Mouse (Mus musculus): ENCODE results near the gene Pitx3. TPM values are rescaled to one million over a fixed set of nuclear protein-coding genes. Genes with fewer than 3 reads are reported as not detected.
"Not testable (repeated sequence)": the region's sequence is repeated elsewhere in the genome, so short reads cannot be mapped to it uniquely, and the experiment has no call there.

The Pitx3 gene
- polyA plus RNA-seq, 2 experiments, result not detected

DNA sequence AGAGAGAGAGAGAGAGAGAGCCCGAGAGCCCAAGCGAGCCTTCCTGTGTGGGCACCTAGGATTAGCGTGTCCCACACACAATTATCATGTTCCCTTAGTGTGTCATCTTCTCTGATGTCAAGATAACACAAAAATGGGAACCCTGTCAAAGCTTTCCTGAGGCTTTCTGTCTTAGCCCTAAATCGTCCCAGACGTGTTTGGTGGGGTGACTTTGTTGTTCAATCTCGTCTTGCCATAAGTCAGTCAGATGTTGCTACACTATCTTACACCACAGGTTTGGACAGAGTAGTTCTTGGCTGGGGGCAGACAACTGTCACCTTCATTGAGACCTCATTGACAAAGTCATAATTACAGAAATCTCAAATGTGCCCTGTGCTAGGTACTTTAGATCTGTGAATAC is 15.5 kb downstream of the Pitx3 start:
- Histone ChIP-seq H3K9ac (replicated peaks) (no peak overlapping the region), H3K27ac (no peak overlapping the region), H3K27me3 (ENCODE audit: control insufficient read depth, insufficient read depth, low read length) (peaks cover 72% of the 10 kb centered on the region), H3K9me3 (ENCODE audit: control insufficient read depth, low read length) (no peaks in the 10 kb centered on the region), H3K36me3 (replicated peaks; ENCODE audit: control insufficient read depth, insufficient read depth, low read depth) (no peaks in the 10 kb centered on the region), H3K4me3 (ENCODE audit: insufficient read depth in 1 of 2, low read depth in 2 of 2, low read length in 2 of 2) (no peak overlapping the region), H3K4me1 (replicated peaks; ENCODE audit: control insufficient read depth in 2 of 2, insufficient read depth in 2 of 2, low read length in 1 of 2) (peaks cover 4 to 8% of the 10 kb centered on the region in 2 experiments), H3K4me2 (ENCODE audit: low read depth) (no peak overlapping the region)
- ATAC-seq (ENCODE audit: insufficient read depth), result no peak
- no peak for DNase-seq (ENCODE audit: low read depth in 3 of 3, low spot score in 3 of 3)
- WGBS (ENCODE audit: insufficient replicate concordance), result 20% methylated on average over 6 of the region's 6 CpGs
- TF ChIP-seq CTCF (IDR thresholded peaks at IDR 0.05; ENCODE audit: low read depth) (no peak), EP300 (IDR thresholded peaks at IDR 0.05; ENCODE audit: low read depth) (no peak)

- no peak for TF ChIP-seq CTCF (IDR thresholded peaks at IDR 0.05; ENCODE audit: low read depth)
- no peak for TF ChIP-seq EP300 (IDR thresholded peaks at IDR 0.05; ENCODE audit: low read depth)
- peak; percentile 58 for ATAC-seq (ENCODE audit: insufficient read depth)
- Histone ChIP-seq H3K4me2 (ENCODE audit: low read depth) (peak within 1 kb of the TSS; percentile 51), H3K4me3 (ENCODE audit: insufficient read depth in 1 of 2, low read depth in 2 of 2, low read length in 2 of 2) (peak within 1 kb of the TSS in 1 of 2 experiments; percentile 11; a peak in 1 of 4 replicates), H3K4me1 (replicated peaks; ENCODE audit: control insufficient read depth in 2 of 2, insufficient read depth in 2 of 2, low read length in 1 of 2) (peaks cover 0 to 5% of the 10 kb centered on the region in 2 experiments; a peak in 3 of 4 replicates), H3K9ac (replicated peaks) (no peak within 1 kb of the TSS), H3K27me3 (ENCODE audit: control insufficient read depth, insufficient read depth, low read length) (peaks cover 66% of the 10 kb centered on the region), H3K9me3 (ENCODE audit: control insufficient read depth, low read length) (no peaks in the 10 kb centered on the region), H3K27ac (no peak within 1 kb of the TSS), H3K36me3 (replicated peaks; ENCODE audit: control insufficient read depth, insufficient read depth, low read depth) (no peaks in the 10 kb centered on the region)
- DNase-seq (ENCODE audit: low read depth in 3 of 3, low spot score in 3 of 3), result peak in 1 of 3 experiments; percentile 35
- WGBS (ENCODE audit: insufficient replicate concordance), result 2% methylated on average over 31 of the region's 31 CpGs
Measured at GRCm38 (mm10) chr19:46131694-46132525, 16.2 kb downstream of the Pitx3 start, which contains the start of gene Elovl3. Elovl3 (plus strand) TSS chr19:46131897.

DNA sequence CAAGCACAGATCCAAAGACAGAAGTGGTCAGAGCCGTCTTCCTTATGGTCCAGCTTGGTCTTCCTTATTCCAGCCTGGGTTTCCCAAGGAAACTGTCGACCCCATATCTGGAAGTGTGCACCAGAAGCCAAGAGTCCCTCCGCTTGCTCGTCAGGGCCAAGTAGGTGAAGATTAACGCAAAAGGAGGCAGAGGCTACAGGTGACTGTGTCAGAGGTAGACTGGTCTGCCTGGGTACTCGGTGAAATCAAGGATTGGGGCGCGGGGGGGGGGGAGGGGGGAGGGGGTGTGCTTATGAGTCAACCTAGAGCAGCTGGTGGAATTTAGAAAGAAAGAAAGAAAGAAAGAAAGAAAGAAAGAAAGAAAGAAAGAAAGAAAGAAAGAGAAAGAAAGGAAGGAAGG is 16.8 kb downstream of the Pitx3 start:
- no peak overlapping the region for H3K4me3 ChIP-seq (ENCODE audit: insufficient read depth in 1 of 2, low read depth in 2 of 2, low read length in 2 of 2)
- no peak for ATAC-seq (ENCODE audit: insufficient read depth)
- WGBS (ENCODE audit: insufficient replicate concordance), result 10% methylated on average over 8 of the region's 8 CpGs

GRCm38 (mm10) chr19:46129737-46130136 is 18.4 kb downstream of the Pitx3 start:
- H3K4me2 ChIP-seq (ENCODE audit: low read depth); H3K27ac ChIP-seq; H3K4me3 ChIP-seq (ENCODE audit: insufficient read depth in 1 of 2, low read depth in 2 of 2, low read length in 2 of 2); DNase-seq (ENCODE audit: low read depth in 3 of 3, low spot score in 3 of 3); ATAC-seq (ENCODE audit: insufficient read depth); H3K9me3 ChIP-seq (ENCODE audit: control insufficient read depth, low read length); H3K4me1 ChIP-seq (replicated peaks; ENCODE audit: control insufficient read depth in 2 of 2, insufficient read depth in 2 of 2, low read length in 1 of 2); H3K9ac ChIP-seq (replicated peaks); H3K36me3 ChIP-seq (replicated peaks; ENCODE audit: control insufficient read depth, insufficient read depth, low read depth): not testable (repeated sequence)
- H3K27me3 ChIP-seq (ENCODE audit: control insufficient read depth, insufficient read depth, low read length), result peaks cover 44% of the 10 kb centered on the region
- 61% methylated on average over 6 of the region's 6 CpGs for WGBS (ENCODE audit: insufficient replicate concordance)

More for the DNA sequence above, 16.8 kb downstream of the Pitx3 start:
- no peak for DNase-seq (ENCODE audit: low read depth in 3 of 3, low spot score in 3 of 3)
- Histone ChIP-seq H3K4me1 (replicated peaks; ENCODE audit: control insufficient read depth in 2 of 2, insufficient read depth in 2 of 2, low read length in 1 of 2) (peaks cover 0 to 5% of the 10 kb centered on the region in 2 experiments; a peak in 2 of 4 replicates), H3K4me2 (ENCODE audit: low read depth) (peak overlapping the region; percentile 51; the same call in 1 of the 2 replicates), H3K27me3 (ENCODE audit: control insufficient read depth, insufficient read depth, low read length) (peaks cover 60% of the 10 kb centered on the region), H3K36me3 (replicated peaks; ENCODE audit: control insufficient read depth, insufficient read depth, low read depth) (no peaks in the 10 kb centered on the region), H3K9me3 (ENCODE audit: control insufficient read depth, low read length) (no peaks in the 10 kb centered on the region), H3K27ac (no peak overlapping the region), H3K9ac (replicated peaks) (no peak overlapping the region)
- TF ChIP-seq CTCF (IDR thresholded peaks at IDR 0.05; ENCODE audit: low read depth), result no peak
- TF ChIP-seq EP300 (IDR thresholded peaks at IDR 0.05; ENCODE audit: low read depth), result no peak

DNA sequence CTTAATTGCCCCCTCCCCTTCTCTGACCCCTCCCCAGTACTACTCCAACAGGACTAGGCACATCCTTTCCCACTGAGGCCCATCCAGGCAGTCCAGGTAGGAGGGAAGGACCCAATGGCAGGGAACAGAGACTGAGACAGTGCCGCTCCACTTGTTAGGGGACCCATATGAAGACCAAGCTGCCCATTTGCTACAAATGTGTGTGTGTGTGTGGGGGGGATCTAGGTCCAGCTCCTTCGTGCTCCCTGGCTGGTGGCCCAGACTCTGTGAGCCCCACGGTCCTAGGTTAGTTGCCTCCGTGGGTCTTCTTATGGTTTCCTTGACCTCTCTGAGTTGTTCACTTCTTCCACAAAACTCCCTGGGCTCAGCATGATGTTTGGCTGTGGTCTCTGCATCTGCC is 21.8 kb downstream of the Pitx3 start:
- no peak for ATAC-seq (ENCODE audit: insufficient read depth)
- Histone ChIP-seq H3K4me3 (ENCODE audit: insufficient read depth in 1 of 2, low read depth in 2 of 2, low read length in 2 of 2) (no peak overlapping the region), H3K27ac (no peak overlapping the region), H3K4me1 (replicated peaks; ENCODE audit: control insufficient read depth in 2 of 2, insufficient read depth in 2 of 2, low read length in 1 of 2) (no peaks in the 10 kb centered on the region), H3K4me2 (ENCODE audit: low read depth) (no peak overlapping the region), H3K9me3 (ENCODE audit: control insufficient read depth, low read length) (no peaks in the 10 kb centered on the region), H3K9ac (replicated peaks) (no peak overlapping the region), H3K36me3 (replicated peaks; ENCODE audit: control insufficient read depth, insufficient read depth, low read depth) (no peaks in the 10 kb centered on the region), H3K27me3 (ENCODE audit: control insufficient read depth, insufficient read depth, low read length) (peaks cover 12% of the 10 kb centered on the region)
- WGBS (ENCODE audit: insufficient replicate concordance), result 70% methylated on average over 4 of the region's 4 CpGs
- no peak for DNase-seq (ENCODE audit: low read depth in 3 of 3, low spot score in 3 of 3)
- no peak for TF ChIP-seq EP300 (IDR thresholded peaks at IDR 0.05; ENCODE audit: low read depth)
- TF ChIP-seq CTCF (IDR thresholded peaks at IDR 0.05; ENCODE audit: low read depth), result no peak
